Mouse (Mus musculus): ENCODE measurements at regions not wholly inside any gene's neighbourhood (a gene's known extent, or its start where the extent isn't known, plus 50 kb on each side); places are given as distances from the start of the nearest gene placed in this dataset.

DNA sequence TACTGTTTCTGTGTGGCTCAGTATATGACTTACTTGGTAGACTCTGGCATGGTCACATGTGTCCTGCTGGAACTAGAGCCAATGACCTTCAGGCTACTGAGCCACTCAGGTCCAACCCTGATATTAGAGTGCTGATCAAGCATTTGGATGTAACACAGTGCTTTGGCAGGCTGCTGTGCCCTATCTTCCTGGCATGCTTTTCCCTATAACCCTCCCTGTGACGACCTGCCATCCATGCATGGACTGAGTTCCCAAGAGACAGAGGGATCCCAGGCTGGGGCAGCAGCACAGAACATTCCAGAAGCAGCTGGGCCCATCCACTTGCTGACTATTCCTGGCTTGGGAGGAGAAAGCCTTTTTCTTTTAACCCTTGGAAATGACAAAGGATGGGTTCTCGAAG lies 451.4 kb downstream of the Cd83 start:
- TF ChIP-seq POLR2A (IDR thresholded peaks at IDR 0.05; ENCODE audit: borderline replicate concordance, extremely low read depth, low read depth, low read length), result no peak
- TF ChIP-seq CTCF (IDR thresholded peaks at IDR 0.05; ENCODE audit: insufficient read depth, low read length), result no peak

Data from lung, adult 2 months (tissue).